Mouse (Mus musculus): Measurements from ENCODE around the gene Diaph3.

The Diaph3 gene

DNA sequence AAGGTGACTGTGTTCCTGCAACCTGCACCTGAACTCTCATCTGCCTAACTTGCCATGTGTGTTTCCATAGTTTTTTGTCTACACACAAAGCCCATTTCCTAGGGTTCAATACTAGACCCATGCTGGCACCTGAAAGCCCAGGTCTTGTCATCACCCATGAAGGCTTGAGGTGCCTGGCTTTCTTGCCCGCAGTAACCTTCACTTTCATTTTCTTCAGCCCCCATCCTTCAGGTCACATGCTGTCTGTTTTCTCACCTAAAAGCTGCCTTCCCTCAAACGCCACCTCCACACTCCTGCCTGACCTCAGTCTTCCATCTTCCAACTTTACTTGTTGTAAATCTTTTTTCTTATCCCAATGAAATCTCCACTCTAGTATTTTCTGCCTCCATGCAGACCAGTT, 61.3 kb downstream of the Diaph3 start:
- DNase-seq = no peak

DNA sequence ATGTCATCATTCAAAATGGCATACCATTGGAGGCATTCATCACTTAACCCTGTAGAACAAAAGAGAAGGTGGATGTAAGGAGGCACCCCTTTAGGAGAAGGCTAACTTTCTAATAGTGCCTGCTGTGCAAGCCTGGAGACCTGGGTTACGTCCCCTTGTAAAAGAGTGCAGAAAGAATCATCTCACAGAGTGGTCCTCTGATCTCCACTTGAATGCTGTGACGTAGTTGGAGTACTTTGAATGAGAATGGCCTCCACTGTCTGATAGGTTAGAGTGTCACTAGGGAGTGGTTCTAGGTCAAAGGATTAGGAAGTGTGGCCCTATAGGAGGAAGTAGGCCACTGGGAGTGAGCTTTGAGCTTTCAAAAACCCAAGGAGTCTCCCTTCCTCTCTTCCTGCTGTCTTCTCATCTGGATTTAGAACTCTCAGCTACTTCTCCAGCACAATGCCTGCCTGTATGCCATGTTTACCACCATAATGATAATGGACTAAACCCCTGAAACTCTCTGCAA, 66.0 kb downstream of the Diaph3 start:
- DNase-seq = no peak

DNA sequence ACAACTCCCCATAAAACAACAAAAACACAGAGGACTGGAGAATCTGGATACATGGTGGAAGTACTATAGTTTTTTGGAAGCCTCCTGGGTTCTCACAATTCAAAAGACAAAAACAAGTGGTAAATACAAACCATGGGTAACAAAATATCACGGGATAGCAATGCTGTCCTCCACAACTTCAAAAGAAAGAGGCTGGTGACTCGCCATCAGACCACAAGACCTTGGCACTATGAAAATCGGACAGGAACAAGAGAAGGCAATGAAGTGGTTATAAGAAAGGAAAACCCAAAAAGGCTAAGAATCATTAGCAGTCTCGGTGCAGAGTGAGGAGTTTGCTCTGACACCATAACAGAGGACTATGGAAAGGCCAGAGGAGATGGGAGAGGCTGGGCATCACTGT, 76.8 kb downstream of the Diaph3 start:
- DNase-seq = no peak

DNA sequence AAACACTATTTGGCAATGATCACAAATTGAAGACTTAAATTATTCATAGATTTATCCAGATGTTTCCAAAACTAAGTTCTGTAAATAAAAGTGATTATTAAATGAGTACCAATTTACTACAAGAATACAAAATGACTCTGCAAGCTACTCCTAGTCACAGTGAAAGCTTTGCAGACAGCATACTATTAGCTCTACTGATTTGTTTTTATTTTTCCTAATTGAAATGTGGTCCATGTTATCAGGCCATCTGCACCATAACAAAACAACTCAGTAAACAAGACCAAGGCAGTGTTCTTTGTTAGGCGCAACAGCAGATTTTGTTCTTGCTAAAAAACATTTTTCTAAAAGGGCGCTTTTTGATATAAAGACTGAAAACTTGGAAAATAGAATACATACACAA, 84.9 kb downstream of the Diaph3 start:
- no peak for DNase-seq

DNA sequence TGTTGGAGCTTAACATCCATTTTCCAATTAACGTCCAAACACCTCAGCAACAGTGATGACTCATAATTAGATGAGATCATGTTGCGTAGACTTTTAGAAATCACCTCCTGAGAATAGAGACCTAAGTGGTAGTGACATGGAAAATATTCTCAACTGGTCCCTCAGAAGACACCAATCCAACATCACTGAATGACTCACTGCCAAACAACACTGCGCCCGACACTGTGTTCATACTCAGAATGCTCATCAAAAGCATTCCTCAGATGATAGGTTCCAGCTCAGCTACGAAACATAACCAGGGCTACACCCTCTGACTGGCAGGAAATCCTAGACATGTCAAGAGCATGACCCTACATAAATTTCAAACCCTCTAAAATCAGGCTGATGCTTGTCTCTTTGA, 89.8 kb downstream of the Diaph3 start:
- no peak for DNase-seq

DNA sequence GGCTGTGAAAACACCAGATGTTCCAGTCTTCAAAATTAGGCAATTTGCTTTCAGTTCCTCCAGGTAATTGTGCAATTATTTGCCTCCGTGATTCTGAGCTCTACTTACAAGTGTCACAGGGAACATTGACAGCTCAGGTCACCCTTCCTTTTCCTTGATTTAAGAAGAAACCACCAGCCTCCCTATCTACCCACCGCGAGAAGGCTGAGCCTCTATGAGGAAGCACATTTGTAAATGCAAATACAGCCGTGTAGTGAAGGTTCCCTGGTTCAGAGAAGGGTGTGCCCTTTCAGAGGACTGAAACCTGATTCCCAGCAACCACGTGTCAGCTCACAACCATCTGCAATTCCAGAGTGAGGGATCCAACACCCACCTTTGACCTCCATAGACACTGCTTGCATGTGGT, 96.6 kb downstream of the Diaph3 start:
- peak; percentile 4 for DNase-seq

DNA sequence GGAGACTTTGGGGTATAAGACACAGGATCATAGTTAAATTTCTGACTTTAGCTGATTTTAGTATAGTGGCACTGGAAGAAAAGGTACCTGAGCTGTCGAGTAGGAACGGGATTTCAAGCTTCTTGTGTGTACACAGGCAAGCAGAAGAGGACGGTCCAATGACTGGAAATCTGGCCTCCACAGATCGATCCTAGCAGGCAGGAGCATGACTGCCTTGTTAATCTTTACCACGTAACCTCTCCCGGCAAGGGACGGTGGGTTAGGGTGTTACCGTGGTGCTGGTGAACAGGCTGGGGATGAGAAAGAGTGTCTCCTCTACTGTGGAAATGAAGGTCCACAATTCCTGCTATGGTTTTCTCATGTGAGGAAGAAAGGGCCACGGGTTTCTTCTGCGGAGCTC, 120.8 kb downstream of the Diaph3 start:
- no peak for DNase-seq

DNA sequence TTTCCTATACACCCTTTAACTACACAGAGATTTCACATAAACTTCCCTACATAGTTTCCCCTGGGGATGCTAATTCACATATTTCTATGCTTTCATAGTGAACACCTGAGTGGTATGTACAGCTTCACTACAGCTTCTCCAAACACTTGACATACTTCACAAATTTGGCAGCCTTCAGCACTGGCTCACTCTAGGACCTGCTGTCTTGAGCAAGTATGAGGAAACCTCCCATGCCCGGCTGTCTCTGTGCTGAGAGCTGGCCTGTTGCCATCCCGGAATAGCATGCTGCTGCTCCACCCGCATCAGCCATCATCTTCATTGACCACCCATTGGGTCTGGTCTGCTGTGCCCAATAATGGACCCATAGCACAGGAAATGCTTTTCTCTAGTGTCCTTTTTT, 121.3 kb downstream of the Diaph3 start:
- DNase-seq = peak; percentile 44

DNA sequence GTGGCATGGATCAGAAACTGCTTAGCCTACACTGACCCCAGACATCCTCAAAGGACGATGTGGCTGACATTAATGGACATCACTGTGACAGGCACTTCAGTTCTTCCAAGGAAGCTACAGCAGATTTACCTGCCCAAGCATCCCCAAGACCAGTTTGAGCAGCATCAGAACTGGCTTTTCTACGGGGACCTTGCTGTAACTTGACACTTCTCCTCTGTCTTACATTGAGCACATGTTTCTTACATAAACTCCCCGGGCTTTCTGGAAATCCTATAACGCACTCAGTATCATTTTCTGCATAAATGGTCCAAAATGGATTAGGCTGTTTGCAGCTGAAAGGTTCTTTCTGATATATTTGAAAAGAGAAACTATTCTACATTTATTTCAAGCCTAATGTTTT, 143.7 kb downstream of the Diaph3 start:
- no peak for DNase-seq

DNA sequence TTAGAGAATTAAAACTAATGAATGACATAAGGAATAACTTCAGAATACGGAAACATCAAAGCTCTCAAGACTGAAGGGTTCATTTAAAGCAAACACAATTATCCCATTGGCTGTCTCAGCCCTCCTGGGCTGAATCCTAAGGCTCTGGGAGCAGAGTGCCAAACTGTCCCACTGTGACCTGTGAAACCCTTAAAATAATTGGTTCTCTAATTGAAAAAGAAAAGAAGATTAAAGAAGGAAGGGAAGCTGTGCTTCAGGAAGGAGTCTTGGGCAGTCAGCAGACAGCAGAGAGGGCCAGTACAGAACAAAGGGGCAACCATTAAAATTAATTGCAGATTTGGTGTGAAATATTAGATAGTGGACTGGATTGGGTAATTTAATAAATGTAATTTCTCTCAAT, 189.9 kb downstream of the Diaph3 start:
- no peak for DNase-seq

DNA sequence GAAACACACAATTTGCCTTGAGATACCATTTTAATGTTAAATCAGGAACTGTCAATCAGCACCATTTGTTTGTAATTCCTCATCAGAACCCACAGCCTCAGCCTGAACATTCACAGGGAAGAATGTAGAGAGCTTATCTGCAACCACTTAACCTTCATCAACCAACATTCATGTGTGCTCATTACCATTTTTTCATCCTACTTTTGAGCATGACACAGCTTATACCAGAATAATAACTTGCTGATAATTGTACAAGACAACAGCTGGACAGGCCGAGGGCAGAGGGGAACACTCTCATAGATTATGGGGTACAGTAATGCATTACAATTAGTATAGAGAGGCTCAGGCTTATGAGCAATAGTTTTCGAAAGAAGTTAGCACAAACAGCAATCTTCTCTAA, 203.1 kb downstream of the Diaph3 start:
- DNase-seq = no peak

DNA sequence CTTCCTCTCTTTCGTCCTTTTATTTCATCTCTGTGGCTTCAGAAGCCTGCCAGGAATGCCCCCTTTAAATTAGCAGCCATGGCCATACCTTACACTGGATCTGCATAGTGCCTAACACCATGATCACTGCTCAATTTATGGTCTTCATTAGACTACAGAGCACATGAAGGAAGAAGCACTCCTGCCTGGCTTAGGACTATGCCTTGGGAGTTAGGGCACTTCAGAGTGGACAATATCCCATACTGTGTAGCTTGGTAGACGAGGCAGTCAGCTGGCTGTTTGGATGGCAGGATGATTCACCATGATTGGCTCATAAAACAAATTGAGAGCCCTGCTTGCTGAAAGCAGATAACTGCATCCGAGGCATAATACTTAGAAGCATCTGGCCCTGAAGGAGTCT, 204.6 kb downstream of the Diaph3 start:
- no peak for DNase-seq

DNA sequence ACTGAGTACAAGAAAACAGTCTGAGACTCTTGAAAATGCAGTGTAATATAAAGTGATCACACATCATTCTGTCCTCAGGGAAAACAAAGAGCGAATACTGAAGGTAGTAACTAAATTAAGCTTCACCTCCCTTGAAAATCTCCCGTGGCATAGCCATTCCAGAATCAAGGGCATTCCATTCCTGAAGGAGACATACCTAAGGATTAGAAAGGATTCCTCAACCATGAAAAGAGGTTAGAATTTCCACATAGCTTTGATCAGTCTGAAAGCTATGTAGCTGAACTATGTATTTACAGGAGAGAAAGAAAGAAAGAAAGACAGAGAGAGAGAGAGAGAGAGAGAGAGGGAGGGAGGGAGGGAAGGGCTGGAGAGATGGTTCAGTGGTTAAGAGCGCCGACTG, 210.3 kb downstream of the Diaph3 start:
- DNase-seq = no peak

DNA sequence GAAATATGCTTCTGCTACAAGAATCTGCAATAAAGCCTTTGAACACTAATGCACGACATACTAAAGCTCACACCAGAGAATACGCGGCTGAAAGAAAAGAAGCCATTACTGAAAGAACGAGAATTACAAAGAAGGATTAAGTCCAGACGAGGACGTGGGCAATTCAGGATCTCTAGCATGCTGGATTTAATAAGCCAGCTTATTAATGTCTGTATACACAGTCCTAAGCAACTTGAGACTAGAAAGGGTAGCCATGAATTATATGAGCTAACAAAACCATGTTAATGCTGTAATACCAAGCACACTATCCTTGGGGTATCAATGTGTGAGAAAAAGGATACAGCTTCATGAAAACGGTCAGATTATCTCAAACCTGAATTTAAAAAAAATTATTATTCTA, 214.2 kb downstream of the Diaph3 start:
- no peak for DNase-seq

DNA sequence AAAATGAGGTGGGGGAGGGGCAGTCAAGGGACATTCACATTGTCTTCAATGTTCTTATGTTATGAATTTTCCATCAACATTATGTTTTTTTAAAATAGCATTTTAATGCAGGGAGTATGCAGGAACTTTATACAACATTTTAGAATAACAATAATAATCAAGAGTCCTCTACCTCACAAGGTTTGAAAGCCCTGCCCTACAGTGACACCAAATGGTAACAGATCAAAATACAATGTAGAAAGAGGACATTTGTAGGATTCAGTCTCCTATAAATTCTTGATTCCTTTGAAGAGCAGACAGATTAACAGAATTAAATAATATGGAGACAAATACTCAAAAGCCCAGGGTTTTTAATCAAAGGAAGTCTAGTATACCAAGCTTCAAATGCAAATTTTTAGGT, 242.1 kb downstream of the Diaph3 start:
- DNase-seq = no peak

DNA sequence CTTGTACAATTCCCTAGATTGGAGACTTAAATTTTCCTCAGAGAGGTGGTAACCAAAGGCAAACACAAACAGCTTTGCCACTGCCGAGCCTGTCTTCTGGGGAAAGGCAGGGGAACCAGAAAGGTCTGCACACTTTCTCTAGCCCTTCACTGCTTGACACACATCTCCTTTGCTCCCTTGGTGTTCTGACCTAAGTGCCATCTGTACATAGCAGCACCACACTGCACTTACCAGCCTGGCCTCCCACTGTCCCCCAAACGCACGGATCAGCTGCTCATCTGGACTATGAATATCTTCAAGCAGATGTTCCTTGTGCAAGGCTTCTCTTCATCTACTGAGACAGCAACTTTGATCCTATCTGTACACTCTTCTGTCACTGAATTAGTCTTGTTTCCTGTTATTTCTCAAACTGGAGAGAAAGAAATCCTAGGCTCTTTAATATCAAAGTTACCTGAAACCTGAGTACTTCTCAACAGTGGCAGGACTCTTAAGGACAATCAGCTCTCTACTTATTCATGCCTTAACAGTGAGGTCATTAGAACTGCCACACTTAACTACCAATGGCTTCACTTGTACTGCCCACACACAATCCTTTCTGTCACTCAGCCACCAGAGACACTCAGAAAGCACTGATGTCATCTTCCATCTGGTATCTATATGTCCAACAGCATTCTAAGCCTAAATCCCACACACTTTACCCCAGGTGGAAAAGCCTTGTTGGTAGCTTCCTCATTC, 251.8 kb downstream of the Diaph3 start:
- peak; percentile 26 for DNase-seq

DNA sequence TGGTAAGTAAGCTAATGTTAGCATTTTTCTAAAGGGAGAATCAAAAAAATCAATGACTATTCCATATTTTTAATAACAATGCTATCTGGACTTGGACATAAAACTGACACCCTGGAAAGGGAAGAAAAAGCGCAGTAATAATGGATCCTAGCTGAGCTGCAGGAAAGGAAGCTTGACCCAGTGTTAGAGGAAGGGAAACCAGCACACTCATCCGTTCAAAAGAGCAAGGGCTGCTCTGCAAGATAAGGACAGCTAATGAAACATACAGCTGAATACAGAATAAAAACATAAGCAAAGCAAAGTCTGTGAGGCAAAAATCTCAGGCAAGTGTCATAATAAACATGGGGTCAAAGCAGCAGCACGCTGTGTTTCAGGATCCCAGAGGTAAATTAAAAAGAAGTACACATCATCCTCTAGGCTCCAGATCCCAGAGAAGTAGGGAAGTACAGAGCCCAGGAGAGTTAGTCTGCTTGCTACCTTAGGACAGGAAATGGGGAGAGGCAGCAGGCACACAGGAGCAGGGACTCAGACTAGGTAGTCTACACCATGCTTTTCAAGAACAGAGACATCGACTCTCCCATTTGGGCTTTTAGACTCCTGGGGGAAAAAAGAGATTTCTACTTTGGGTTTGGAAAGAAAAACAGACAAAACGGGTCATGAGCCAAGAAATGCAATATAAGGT, 255.5 kb downstream of the Diaph3 start:
- DNase-seq = no peak

DNA sequence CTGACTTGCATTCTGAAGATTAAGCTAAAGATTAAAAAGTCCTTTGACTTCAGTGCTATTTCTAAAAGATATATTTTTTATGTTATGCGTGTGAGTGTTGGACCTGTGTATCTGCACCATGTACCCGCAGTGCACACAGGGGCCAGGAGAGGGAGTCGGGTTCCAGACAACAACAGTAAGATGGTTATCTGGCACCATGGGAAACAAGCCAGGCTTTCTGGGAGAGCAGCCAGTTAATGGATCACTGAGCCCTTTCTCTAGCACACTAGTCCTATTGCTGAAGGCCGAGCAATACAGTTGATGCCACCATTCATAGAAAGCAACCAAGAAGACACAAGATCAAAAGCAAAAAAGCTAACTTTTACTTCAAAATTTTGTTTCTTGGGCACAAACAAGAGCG, 271.5 kb downstream of the Diaph3 start:
- DNase-seq = peak; percentile 42

DNA sequence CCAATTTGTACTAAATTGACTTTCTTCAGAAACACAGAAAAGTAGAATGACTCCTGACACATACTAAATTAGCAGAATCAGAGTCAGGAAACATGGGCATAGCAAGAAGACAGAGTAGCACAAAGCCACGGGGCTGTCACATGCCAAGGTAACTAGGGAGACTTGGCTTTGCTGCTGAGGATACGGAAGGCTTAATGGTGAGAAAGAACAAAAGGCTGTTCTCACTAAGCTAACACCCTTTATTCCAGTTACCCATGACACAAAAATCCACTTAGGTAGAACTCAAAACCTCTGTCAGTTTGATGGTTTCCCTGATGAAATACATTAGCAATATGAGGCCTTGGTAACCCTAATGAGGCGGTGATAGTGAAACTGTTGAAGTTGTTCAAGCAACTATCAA, 273.9 kb downstream of the Diaph3 start:
- no peak for DNase-seq

DNA sequence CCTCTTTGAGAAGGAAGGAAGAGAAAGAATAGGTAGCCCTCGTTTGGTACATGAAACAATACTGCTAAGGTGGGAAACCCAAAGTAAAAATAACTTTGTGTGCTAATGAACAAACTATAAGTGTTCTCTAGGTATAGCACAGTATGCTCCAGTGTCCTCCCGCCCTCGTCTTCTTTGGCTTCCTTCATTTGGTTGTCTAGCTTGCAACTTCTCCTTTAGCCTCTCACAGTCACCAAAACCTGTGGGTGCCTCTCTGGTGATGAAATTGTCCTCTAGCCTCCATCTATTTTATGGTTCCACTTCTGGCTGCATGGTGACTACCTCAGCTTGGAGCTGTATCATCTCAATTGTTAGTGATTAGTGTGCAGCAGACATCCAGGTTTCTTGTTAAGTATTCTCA, 277.0 kb downstream of the Diaph3 start:
- DNase-seq = no peak

DNA sequence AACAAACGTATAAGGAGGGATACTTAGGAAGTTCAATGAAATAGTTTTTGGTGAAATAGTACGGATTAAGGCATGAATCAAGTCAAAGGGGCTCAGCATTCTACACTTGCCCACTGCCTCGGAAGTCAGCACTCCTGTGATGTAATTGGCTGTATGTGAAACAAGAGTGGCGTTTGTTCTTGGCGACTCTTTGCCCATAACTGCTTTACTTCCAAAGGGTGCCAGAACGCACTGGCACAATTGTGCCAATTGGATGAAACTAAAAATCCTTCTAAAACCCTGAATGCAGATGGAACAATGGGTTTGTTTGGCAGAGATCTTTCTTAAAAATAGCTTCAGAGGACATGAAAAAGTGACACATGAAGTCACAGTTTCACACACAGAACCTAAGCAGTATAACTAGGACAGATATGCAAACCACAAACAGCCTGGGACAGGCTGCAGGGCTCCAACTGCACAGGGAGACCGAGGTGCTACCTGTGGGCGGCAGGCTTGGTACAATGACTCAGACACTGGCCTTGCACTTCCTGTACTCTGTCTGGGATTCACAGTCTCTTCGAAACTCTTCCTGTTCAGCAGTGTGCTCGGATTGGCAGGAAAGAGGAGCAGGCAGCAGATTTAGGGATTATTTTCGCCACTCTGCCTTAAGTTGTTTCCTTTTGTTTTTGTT, 279.6 kb downstream of the Diaph3 start:
- DNase-seq = no peak

DNA sequence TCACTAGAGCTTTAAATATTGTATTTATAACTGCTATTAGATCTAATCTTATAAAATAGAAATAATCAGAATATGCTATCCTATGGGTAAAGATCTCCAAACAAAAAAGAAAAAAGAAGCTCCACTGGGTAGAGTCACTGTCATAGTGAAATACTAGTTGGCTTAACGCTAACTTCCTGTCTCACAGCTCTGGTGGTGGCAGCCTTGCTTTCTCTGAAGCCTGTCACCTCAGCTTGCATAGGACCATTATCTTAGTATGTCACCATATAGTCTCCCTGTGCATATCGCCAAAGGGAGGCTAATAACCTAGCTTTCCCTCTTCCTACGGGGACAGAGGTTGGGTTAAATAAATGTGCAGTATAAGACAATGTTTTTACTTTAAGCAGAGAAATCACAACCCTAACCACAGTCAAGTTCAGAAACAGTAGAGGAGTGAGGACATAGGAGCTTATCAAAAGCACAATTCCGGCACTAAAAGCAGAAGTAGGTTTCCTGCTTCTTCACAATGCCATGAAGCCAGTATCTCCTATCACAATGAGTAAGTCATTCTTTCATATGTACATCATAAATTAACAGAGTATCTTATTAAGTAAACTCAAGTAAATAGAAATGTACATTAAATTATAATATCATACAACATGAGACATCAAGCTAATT, 293.8 kb downstream of the Diaph3 start:
- no peak for DNase-seq

DNA sequence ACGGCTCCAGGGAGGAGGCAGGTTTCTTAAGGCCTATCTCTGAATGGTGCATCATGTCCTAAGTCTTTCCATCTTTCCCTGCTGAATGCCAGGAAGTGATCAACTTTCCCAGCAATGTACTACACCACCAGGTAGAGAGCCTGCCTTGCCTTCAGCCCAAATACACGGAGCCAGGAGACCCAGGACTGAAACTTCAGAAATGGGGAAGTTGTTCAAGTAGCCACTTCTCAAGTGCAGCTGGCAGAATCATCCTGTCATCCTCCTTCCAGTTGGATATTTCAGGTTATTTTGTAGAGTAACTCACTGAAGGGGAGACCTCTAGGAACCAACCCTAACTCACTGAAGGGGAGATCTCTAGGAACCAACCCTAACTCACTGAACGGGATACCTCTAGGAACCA, 297.0 kb downstream of the Diaph3 start:
- DNase-seq = no peak

DNA sequence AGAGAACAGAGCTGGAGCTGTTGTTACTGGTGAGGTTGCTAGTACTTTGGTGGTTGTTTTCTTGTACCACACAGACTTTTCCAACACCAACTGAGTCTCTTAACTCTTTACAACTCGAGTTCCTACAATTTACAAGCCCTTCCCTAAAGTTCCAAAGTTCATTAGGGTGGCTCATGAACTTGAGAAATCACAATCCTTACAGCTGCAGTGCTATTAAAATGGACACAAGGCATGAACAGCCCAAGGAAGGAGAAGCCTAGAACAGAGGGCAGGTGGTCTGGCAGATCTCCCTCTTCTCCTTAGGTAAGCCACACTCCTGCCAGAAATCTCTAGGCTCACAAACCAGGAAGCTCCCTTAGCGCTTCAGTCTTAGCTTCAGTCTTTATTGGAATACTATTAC, 303.4 kb downstream of the Diaph3 start:
- no peak for DNase-seq

Measured in lung, postnatal 36 days (tissue).